Mouse (Mus musculus): ENCODE measurements at regions not wholly inside any gene's neighbourhood (a gene's known extent, or its start where the extent isn't known, plus 50 kb on each side); places are given as distances from the start of the nearest gene placed in this dataset.

DNA sequence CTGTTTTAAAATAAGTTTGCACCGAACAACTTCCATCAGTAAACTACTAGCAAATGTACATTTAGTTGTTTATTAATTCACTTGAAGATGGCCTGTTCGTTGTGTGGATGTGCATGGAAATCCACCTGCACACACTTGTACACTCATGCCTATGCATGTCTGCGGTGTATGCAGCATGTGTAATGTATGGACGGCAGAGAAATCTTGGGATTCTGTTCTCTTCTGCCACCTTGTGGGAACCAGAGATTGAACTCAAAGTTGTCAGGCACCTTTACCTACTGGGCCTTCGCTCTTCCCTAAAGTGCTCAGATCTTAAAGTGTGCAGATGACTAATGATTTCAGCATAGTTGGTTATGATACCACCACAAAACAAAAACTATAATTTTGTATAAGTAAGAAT, 137.4 kb downstream of the Kitl start:
- no peaks in the 10 kb centered on the region for H3K36me3 ChIP-seq
- peak; percentile 80 for ATAC-seq (ENCODE audit: low FRiP score)
- 47% methylated on average over 5 of the region's 5 CpGs for WGBS
- no peaks in the 10 kb centered on the region for H3K4me1 ChIP-seq (replicated peaks)
- no peaks in the 10 kb centered on the region for H3K9me3 ChIP-seq
- no peak overlapping the region for H3K4me2 ChIP-seq
- H3K4me3 ChIP-seq, result no peak overlapping the region
- H3K27me3 ChIP-seq, result no peaks in the 10 kb centered on the region
- no peak overlapping the region for H3K9ac ChIP-seq
- H3K27ac ChIP-seq, result no peak overlapping the region

DNA sequence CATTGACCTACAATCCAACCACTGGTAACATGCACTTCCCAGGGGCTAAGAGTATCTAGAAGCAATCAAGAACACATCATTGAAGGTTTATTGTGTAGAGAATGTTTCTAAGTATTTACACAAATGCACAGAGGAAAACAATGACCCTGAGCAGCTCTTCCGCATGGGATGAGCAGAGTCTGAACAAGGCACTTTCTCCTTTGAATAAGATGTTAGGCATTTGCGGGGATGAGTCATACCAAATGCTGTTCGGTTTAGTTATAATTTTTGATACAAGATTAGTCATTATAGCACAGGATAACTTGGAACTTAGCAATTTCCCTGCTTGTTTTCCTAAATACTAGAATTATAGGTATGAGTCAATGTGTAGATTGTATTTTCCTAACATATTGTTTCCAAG, 137.9 kb downstream of the Kitl start:
- no peak overlapping the region for H3K4me2 ChIP-seq
- no peak for ATAC-seq (ENCODE audit: low FRiP score)
- no peak overlapping the region for H3K9ac ChIP-seq
- H3K9me3 ChIP-seq, result no peaks in the 10 kb centered on the region
- WGBS, result 91% methylated on average over 3 of the region's 3 CpGs
- H3K36me3 ChIP-seq, result no peaks in the 10 kb centered on the region
- H3K4me1 ChIP-seq (replicated peaks), result no peaks in the 10 kb centered on the region
- no peaks in the 10 kb centered on the region for H3K27me3 ChIP-seq
- no peak overlapping the region for H3K4me3 ChIP-seq
- no peak overlapping the region for H3K27ac ChIP-seq

DNA sequence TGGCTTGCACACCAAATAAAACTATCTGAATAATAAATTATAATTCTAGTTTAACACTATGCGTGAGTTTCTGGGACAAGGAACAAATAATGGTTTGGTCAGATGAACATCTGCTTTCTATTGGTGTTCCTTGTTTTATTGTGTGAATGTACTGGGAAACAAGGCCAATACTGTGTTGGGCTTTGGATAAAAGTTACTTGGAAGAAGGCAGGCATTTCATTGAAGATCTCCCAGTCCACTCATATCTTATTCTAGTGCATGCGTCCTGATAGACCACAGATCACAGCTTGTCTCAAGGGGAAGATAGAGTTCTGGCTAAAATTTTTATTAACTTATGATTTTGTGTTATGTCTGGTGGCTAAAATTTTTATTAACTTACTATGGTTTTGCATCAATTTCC, 140.1 kb downstream of the Kitl start:
- 87% methylated on average over 2 of the region's 2 CpGs for WGBS

DNA sequence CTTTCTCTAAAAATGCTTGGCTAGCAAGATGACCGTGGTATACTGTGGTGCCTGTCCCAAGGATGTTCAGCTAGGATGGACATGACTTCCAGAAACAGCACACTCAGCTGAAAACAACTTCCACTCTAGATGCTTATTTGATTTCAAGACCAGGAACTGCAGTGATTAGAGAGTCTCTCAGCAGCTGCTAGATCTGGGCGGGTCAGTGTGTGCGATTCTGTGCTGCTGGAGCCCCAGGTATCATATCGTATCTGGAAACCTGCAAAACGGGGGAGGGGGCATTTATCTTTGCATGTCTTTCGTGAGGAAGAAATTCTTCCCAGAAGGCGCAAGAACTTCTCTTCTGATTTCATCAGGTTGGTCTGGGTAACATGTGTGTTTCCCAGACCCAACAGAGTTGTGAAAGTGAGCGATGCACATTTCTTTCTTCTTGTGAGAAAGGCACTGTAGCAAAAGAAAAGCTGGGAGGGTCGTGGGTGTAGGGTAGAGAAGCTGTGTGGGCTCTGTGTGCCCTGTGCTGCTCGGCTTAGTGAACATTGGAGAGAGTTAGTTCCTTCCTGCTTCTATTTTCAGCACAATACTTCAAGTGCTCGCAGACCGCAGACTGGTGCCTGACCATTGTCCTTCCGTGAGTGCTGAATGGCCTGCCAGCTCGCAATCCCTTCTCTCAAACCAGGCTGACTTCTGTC, 144.6 kb downstream of the Kitl start:
- Histone ChIP-seq H3K4me2 (no peak overlapping the region), H3K9ac (no peak overlapping the region), H3K9me3 (no peaks in the 10 kb centered on the region), H3K27ac (no peak overlapping the region), H3K36me3 (no peaks in the 10 kb centered on the region), H3K4me1 (replicated peaks) (no peaks in the 10 kb centered on the region), H3K27me3 (no peaks in the 10 kb centered on the region), H3K4me3 (no peak overlapping the region)
- 73% methylated on average over 14 of the region's 14 CpGs for WGBS
- ATAC-seq (ENCODE audit: low FRiP score), result no peak

More for the DNA sequence above, 140.1 kb downstream of the Kitl start:
- H3K9ac ChIP-seq, result no peak overlapping the region
- H3K27ac ChIP-seq, result no peak overlapping the region
- H3K9me3 ChIP-seq, result no peaks in the 10 kb centered on the region
- H3K4me1 ChIP-seq (replicated peaks), result no peaks in the 10 kb centered on the region
- H3K4me3 ChIP-seq, result no peak overlapping the region
- no peak for ATAC-seq (ENCODE audit: low FRiP score)
- H3K4me2 ChIP-seq, result no peak overlapping the region
- no peaks in the 10 kb centered on the region for H3K36me3 ChIP-seq
- no peaks in the 10 kb centered on the region for H3K27me3 ChIP-seq

DNA sequence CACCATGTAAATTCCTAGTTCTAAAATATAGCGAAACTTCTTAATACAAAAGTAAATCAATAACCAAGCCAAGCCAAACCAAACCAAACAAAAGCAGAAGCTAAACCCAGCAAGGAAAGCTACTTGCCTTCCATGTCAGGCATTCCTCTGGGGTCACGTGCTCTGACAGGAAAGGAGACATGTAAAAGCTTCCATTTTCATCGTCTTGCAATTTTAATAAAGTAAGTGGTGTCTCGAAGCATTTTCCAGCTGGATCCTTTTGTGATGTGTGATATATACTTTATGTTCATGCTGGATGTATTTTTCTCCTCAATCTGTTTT, 145.1 kb downstream of the Kitl start:
- Histone ChIP-seq H3K9me3 (no peaks in the 10 kb centered on the region), H3K27me3 (no peaks in the 10 kb centered on the region), H3K4me1 (replicated peaks) (no peaks in the 10 kb centered on the region), H3K4me2 (no peak overlapping the region), H3K9ac (no peak overlapping the region), H3K27ac (no peak overlapping the region), H3K36me3 (no peaks in the 10 kb centered on the region), H3K4me3 (no peak overlapping the region)
- 76% methylated on average over 4 of the region's 4 CpGs for WGBS
- ATAC-seq (ENCODE audit: low FRiP score), result no peak

DNA sequence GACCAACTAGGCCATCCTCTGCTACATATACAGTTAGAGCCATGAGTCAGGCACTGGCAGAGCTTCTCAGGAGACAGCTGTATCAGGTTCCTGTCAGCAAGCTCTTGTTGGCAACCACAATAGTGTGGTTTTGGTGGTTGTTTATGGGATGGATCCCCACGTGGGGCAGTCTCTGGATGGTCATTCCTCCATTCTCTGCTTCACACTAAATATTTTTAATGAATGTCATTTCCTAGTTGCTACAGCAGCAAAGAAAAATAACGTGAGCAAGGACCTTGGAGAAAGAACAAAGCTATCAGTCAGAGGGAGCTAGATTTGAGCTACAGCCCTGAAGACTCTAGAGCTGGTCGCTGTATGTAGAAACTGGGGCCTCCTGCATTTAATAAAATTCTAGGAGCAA, 145.7 kb downstream of the Kitl start:
- Histone ChIP-seq H3K4me2 (no peak overlapping the region), H3K4me3 (no peak overlapping the region), H3K27me3 (no peaks in the 10 kb centered on the region), H3K9me3 (no peaks in the 10 kb centered on the region), H3K36me3 (no peaks in the 10 kb centered on the region), H3K27ac (no peak overlapping the region), H3K4me1 (replicated peaks) (no peaks in the 10 kb centered on the region), H3K9ac (no peak overlapping the region)
- no peak for ATAC-seq (ENCODE audit: low FRiP score)
- WGBS, result 77% methylated on average over 3 of the region's 3 CpGs

DNA sequence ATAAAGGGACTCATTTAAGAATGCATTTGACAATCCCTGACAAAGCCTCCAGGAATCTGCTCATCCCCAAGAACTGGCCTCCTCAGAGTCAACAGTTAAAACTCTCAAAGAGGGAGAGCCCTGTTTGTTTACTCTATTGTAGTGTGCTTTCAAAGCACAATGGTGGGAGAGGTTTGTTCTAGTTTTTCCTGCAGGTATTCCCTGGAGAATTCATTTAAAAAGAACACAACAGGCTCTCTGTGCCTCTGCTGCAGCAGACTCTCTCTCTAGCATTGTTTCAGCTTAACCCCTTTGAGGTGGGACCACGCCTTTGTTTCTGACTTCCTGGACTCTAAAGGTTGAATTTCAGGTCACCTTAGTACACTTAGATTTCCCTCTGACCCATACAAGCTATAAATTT, 149.1 kb downstream of the Kitl start:
- H3K9me3 ChIP-seq, result no peaks in the 10 kb centered on the region
- H3K4me1 ChIP-seq (replicated peaks), result no peaks in the 10 kb centered on the region
- no peak overlapping the region for H3K4me2 ChIP-seq
- 47% methylated on average over 1 of the region's 1 CpGs for WGBS
- ATAC-seq (ENCODE audit: low FRiP score), result no peak
- H3K4me3 ChIP-seq, result no peak overlapping the region
- no peaks in the 10 kb centered on the region for H3K27me3 ChIP-seq
- no peak overlapping the region for H3K9ac ChIP-seq
- no peak overlapping the region for H3K27ac ChIP-seq
- H3K36me3 ChIP-seq, result no peaks in the 10 kb centered on the region

DNA sequence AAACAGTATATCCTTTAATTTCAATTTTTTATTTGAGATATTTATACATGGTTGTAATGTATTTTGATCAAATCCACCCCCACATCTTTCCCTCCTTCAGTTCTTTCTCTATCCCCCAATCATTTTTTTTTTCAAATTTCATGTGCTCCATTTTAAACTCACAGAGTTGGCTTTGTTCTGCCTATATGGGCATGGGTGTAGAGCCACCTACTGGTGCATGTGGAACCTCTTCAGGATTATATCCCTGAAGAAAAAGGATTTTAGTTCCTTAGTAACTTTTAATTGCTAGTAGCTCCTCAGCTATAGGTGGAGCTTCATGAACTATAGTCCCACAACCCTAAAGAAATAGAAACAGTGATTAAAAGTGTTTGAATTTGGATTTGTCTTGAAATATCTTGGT, 155.4 kb downstream of the Kitl start:
- ATAC-seq (ENCODE audit: low FRiP score), result no peak
- Histone ChIP-seq H3K4me1 (replicated peaks) (no peaks in the 10 kb centered on the region), H3K9ac (no peak overlapping the region), H3K27me3 (no peaks in the 10 kb centered on the region), H3K9me3 (no peaks in the 10 kb centered on the region), H3K36me3 (no peaks in the 10 kb centered on the region), H3K27ac (no peak overlapping the region), H3K4me3 (no peak overlapping the region), H3K4me2 (no peak overlapping the region)

DNA sequence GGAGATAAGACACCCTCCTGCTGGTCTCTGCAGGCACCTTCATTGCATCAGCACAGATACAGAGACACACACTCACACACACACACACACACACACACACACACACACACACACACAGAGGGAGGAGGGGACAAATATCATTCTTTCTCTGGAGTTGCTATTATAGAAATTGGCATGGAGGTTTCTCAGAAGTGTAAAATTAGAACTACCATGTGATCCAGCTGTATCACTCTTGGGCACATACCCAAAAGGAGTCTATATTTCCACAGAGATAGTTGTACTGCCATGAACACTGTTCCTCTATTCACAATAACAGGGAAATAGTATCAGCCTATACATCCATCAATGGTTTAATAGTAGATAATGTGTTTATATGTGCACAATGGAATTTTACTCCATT, 137.8 kb upstream of the Gm4301 start:
- Histone ChIP-seq H3K9ac (no peak overlapping the region), H3K36me3 (no peaks in the 10 kb centered on the region)

DNA sequence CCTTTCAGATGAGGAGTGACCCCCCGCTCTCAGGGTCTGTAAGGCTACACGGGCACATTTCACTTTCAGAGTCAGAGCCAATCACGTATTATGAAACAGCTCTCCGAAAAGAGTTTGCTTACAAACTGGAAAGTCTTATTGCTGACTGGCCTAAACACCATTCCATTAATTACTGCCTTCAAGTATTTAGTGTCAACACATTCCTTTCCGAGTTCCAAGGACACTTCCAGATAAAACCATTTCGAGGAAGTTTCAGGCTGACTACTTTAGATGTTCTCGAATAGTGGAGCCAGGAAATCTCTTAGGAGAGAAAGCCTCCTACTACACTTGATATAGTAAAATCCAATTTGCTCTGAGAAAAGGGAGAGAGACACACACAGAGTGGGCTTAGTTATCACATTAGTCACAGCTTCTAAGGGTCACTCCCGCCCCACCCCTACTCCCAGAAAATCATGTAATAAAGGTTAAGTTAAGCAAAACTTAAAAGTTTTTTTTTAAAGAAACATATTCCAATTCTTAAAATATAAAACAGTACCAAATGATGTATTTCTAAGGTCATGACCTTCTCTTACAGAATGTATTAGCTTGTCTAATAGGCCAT, 136.3 kb upstream of the Gm4301 start:
- no peaks in the 10 kb centered on the region for H3K9me3 ChIP-seq
- ATAC-seq (ENCODE audit: low FRiP score), result no peak
- no peak overlapping the region for H3K4me2 ChIP-seq
- no peak overlapping the region for H3K4me3 ChIP-seq
- WGBS, result 46% methylated on average over 8 of the region's 8 CpGs
- H3K9ac ChIP-seq, result no peak overlapping the region
- H3K4me1 ChIP-seq (replicated peaks), result peaks cover 7% of the 10 kb centered on the region
- no peak overlapping the region for H3K27ac ChIP-seq
- no peaks in the 10 kb centered on the region for H3K27me3 ChIP-seq
- H3K36me3 ChIP-seq, result no peaks in the 10 kb centered on the region

More for the DNA sequence above, 137.8 kb upstream of the Gm4301 start:
- no peak overlapping the region for H3K27ac ChIP-seq
- peaks cover 7% of the 10 kb centered on the region for H3K4me1 ChIP-seq (replicated peaks)
- H3K4me3 ChIP-seq, result no peak overlapping the region
- no peak overlapping the region for H3K4me2 ChIP-seq
- H3K9me3 ChIP-seq, result no peaks in the 10 kb centered on the region
- H3K27me3 ChIP-seq, result no peaks in the 10 kb centered on the region
- no peak for ATAC-seq (ENCODE audit: low FRiP score)

DNA sequence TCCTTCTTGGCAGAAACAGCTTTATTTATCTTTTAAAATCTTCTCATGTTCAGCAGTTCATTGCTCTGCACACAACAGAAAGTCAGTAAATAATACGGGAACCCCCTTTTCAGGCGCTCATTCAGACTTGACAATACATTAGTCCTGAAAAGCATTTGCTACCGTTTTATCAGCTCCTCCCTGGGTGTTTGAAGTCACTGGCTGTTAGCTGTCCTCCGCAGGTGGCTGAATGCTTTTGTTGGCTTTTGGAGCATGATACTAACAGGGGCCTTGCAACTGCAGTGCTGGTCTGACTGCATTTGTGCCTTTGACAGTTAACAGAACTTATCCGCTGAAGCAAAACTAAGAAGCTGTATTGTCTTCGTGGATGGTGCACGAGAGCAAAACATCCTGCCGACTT, 135.0 kb upstream of the Gm4301 start:
- Histone ChIP-seq H3K4me1 (replicated peaks) (peaks cover 7% of the 10 kb centered on the region), H3K27me3 (no peaks in the 10 kb centered on the region), H3K9me3 (no peaks in the 10 kb centered on the region), H3K9ac (no peak overlapping the region; the same call in 1 of the 2 replicates), H3K36me3 (no peaks in the 10 kb centered on the region), H3K4me3 (no peak overlapping the region), H3K27ac (no peak overlapping the region), H3K4me2 (peak overlapping the region; percentile 20)
- 4% methylated on average over 8 of the region's 8 CpGs for WGBS
- ATAC-seq (ENCODE audit: low FRiP score), result no peak

DNA sequence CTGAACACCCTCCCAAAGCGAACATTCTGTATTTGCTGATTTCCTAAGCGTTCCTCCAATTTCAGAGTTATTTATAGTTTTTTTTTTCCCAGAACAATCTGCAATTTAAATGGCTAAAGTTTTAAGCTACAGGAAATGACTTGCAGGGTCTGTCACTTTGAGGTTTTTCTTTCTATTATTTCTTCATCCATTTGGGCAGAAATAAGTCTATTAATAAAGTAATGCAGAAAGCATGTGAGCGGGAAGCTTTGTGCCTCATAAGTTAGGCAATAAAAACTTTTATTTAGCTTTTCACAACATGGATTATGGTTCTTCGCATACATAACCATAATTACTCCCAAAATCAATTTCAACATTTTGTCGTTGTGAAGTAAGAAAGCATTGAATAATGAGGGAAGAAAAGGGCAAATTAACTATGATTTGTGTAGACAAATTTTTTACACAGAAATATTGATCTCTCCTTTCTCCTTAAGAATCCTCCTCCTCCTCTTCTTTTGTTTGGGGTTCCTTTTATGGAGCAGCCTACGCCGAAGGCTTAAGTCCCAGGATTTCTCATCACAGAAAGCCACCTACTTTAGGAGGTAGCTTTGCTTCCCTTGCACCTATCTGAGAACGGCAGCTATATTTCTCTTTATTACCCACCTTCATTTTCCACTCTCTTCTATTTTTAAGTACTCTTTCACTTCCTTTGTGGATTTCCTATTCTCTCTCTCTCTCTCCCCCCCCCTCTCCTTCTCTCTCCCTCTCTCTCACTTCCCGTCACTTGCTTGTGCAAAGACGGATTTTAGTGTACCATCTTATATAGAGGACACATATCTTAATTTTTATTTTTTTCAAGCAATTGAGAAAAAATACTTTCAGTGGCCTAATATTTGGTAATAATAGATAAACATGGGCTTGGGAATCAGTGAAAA, 128.6 kb upstream of the Gm4301 start:
- Histone ChIP-seq H3K4me1 (replicated peaks) (no peaks in the 10 kb centered on the region), H3K27ac (no peak overlapping the region), H3K9ac (no peak overlapping the region), H3K27me3 (no peaks in the 10 kb centered on the region), H3K36me3 (no peaks in the 10 kb centered on the region), H3K4me2 (no peak overlapping the region), H3K4me3 (no peak overlapping the region), H3K9me3 (no peaks in the 10 kb centered on the region)
- 90% methylated on average over 10 of the region's 10 CpGs for WGBS
- ATAC-seq (ENCODE audit: low FRiP score), result no peak

DNA sequence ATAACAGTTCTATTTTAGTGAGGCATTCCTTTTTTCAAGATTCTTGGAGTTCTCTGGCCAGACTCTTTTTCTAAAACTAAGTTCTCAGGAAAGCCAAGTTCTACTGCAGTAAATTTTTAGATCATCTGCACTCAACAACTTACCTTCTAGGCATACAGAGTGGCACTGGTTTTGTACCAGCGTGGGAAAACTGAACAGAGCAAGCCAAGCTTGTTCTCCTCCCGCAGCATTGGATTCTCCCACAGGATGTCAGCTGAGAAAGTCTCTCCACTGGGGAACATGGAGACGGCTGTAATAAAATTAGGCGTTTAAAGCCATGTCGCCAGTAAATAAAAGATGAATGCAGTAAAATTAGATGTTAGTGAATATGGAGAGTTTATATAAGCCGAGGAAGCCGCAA, 124.8 kb upstream of the Gm4301 start:
- no peak overlapping the region for H3K9ac ChIP-seq
- no peaks in the 10 kb centered on the region for H3K27me3 ChIP-seq
- H3K27ac ChIP-seq, result no peak overlapping the region
- no peaks in the 10 kb centered on the region for H3K9me3 ChIP-seq
- 82% methylated on average over 7 of the region's 7 CpGs for WGBS
- H3K4me2 ChIP-seq, result no peak overlapping the region
- H3K4me1 ChIP-seq (replicated peaks), result no peaks in the 10 kb centered on the region
- H3K4me3 ChIP-seq, result no peak overlapping the region
- ATAC-seq (ENCODE audit: low FRiP score), result no peak
- H3K36me3 ChIP-seq, result no peaks in the 10 kb centered on the region
